Mouse (Mus musculus): Measurements from ENCODE around the gene Dut. TPM values are rescaled to one million over a fixed set of nuclear protein-coding genes. Genes with fewer than 3 reads are reported as not detected.

Gene Dut
- 58.6 and 66.6 TPM in 2 replicates for polyA plus RNA-seq (2011; ENCODE audit: insufficient read length, low read depth, missing spikeins)

DNA sequence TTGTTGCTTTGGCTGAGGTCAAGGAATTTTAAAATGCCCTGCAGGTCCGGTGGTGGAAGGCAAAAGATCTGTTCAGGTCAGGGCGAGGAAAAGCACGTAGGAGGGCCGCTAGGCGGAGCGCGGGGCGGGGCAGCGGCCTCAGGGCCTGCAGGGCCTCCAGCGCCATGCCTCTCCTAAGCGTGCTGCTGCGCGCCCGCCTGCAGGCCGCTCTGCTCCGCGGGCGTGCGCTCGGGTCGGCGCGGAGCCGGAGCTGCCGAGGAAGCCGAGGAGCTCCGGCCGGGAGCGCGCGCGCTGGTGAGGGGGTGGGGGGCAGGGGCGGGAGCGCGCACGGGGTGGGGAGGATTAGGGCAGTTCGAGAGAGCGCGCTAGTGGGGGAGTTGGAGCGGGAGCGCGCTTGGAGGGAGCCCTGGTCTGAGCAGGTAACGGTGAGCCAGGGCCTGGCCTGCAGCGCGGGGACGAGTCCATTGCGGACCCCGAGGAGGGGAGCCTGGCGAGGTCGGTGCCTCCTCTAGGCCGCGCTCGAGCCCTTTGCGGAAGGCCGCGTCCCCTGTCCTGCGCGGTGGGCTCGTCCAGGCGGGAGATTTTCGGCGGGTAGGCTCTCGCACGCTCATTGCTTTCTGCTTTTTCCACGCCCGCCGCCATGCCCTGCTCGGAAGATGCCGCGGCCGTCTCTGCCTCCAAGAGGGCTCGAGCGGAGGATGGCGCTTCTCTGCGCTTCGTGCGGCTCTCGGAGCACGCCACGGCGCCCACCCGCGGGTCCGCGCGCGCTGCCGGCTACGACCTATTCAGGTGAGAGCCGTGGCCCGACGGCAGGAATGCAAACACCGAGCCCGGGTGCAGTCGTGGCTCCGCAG lies at the start of gene Dut:
Gene Dut, plus strand, starts transcription at position 83 of the 854 bp plus-strand sequence.
- TF ChIP-seq CTCF (IDR thresholded peaks at IDR 0.05; ENCODE audit: borderline replicate concordance, insufficient read depth, low read length) (no peak), POLR2A (IDR thresholded peaks at IDR 0.05; ENCODE audit: low read depth, low read length) (peak; percentile 77)
- Histone ChIP-seq H3K4me3 (ENCODE audit: insufficient read depth, low read length) (peak within 1 kb of the TSS; percentile 72), H3K27ac (ENCODE audit: insufficient read depth, low read length) (peak within 1 kb of the TSS; percentile 75), H3K4me1 (ENCODE audit: control insufficient read depth, insufficient read depth, low read length) (peaks cover 7% of the 10 kb centered on the region)

DNA sequence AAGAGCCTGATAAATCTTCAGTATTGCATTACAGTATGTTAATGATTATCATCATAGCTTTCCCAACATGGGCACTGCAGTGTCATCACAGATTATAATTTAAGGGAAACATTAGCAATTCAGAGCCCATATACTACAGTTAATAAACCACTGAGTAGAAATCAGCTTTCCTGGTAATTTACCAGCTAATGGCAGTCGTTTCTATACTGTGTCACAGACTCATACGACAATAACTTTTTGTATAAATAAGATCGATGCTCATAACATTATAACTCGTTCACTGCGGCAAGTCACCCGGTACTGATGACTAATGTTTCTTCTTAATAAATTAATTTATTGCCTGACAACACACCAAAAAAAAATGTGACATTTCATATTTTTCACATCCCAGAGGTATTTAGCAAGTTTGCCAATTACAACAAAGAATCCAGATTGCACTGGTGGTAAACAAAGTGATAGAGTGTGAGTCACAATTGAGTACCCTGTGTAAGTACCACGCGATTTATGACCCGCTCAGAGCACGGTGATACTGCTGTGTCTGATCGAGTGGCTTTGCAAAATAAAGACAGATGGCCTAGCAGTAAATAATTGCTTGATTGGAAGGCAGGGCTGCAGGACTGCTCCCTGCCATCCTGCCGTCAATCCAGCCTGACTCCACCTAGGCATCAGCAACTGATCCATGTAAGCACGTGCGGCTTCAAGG lies 37.9 kb upstream of the Dut start:
- no peak overlapping the region for H3K4me3 ChIP-seq (ENCODE audit: insufficient read depth, low read length)
- H3K4me1 ChIP-seq (ENCODE audit: control insufficient read depth, insufficient read depth, low read length), result peaks cover 4% of the 10 kb centered on the region; the same call in 1 of the 2 replicates
- no peak overlapping the region for H3K27ac ChIP-seq (ENCODE audit: insufficient read depth, low read length)
- no peak for TF ChIP-seq POLR2A (IDR thresholded peaks at IDR 0.05; ENCODE audit: low read depth, low read length)

DNA sequence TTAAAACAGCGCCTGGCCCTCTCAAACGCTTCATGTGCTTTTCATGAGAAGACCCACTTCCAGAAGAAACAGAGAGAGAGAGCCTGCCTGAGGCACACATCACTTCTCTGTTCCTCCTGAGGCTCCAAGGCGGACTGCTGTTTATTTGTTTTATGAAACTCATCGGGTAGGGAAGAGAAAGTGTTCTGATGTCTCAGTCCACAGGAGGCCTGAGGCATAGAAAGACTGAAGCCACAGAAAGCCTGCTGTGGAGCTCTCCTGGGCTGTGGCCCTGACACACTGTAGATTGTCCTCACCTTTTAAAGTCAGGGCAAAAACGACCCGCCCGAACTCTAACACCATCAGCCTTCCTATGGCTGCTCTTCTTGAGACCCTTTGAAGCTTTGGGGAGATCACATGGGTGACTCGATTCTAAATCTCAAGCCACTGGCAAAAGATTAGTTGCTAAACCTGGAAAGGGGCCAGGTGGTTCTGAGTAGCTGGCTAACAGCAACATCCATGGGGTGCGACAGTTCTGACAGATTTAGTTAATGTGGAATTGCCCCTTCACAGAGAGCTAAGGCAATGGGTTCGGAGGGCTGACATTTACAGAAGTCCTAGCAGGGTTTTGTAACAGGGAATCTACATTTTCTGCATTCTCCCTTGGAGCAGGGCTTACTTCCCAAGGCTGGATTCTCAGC lies 35.0 kb upstream of the Dut start:
- peaks cover 4% of the 10 kb centered on the region; the same call in 1 of the 2 replicates for H3K4me1 ChIP-seq (ENCODE audit: control insufficient read depth, insufficient read depth, low read length)
- no peak overlapping the region for H3K27ac ChIP-seq (ENCODE audit: insufficient read depth, low read length)
- TF ChIP-seq POLR2A (IDR thresholded peaks at IDR 0.05; ENCODE audit: low read depth, low read length), result no peak
- TF ChIP-seq CTCF (IDR thresholded peaks at IDR 0.05; ENCODE audit: borderline replicate concordance, insufficient read depth, low read length), result no peak

DNA sequence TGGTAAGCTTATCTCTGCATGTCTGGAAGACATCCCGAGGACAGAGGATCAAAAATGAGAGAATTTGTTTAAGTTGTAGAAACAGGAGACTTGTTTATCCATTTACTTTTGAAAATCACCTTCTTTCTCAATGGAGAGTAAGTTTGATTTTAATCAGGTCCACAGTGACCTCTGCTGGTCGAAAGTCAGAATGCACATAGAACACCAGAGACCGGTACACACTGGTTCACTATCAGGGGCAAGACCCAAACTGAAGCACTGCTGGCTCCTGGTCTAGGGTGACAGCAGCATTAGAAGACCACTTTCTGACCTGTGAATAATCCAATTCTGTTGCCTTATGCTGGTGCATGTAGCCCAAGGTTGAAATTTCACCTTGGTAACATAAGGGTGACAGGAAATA lies 32.4 kb upstream of the Dut start:
- TF ChIP-seq POLR2A (IDR thresholded peaks at IDR 0.05; ENCODE audit: low read depth, low read length), result no peak
- TF ChIP-seq CTCF (IDR thresholded peaks at IDR 0.05; ENCODE audit: borderline replicate concordance, insufficient read depth, low read length), result no peak

More for the DNA sequence above, 35.0 kb upstream of the Dut start:
- H3K4me3 ChIP-seq (ENCODE audit: insufficient read depth, low read length), result no peak overlapping the region

DNA sequence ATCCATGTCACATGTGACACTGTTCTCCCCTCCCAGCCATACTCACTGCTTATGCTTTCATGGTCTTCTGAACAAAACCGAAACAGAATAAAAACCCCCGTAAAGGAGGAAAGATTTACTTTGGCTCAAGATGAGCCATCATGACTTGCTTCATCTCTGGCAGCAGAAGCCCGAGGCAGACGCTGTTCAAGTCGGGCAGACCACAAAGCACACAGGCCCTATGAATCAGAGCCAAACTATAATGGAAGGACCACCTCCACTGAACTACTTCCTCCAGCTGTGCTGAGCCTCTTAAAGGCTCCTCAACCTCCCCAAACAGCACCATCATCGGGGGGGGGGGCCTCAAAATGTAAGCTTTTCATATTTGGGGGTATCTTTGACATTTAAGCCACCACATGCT lies 29.7 kb upstream of the Dut start:
- Histone ChIP-seq H3K4me3 (ENCODE audit: insufficient read depth, low read length) (no peak overlapping the region), H3K27ac (ENCODE audit: insufficient read depth, low read length) (peak overlapping the region; percentile 57), H3K4me1 (ENCODE audit: control insufficient read depth, insufficient read depth, low read length) (no peaks in the 10 kb centered on the region; the same call in 1 of the 2 replicates)
- TF ChIP-seq CTCF (IDR thresholded peaks at IDR 0.05; ENCODE audit: borderline replicate concordance, insufficient read depth, low read length) (no peak), POLR2A (IDR thresholded peaks at IDR 0.05; ENCODE audit: low read depth, low read length) (no peak)

More for the DNA sequence above, 32.4 kb upstream of the Dut start:
- Histone ChIP-seq H3K4me3 (ENCODE audit: insufficient read depth, low read length) (no peak overlapping the region), H3K4me1 (ENCODE audit: control insufficient read depth, insufficient read depth, low read length) (no peaks in the 10 kb centered on the region; the same call in 1 of the 2 replicates), H3K27ac (ENCODE audit: insufficient read depth, low read length) (no peak overlapping the region)

DNA sequence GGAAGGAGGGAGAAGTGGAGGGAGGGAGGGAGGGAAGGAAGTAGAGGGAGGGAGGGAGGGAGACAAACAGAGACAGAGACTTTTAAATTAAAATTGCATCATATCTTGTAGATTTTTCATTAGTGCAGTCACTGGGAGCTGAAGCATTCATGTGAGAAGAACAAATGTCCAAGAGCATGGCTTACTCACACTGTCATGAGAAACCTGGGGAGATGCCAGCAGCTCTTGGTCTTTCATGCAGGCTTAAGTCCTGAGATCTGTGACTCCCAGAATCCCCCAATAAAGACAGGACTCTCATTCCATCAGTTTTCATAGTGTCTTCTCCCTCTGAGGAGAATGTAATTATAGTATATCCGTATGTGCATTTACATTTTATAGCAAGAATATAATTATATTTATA lies 28.4 kb upstream of the Dut start:
- Histone ChIP-seq H3K4me1 (ENCODE audit: control insufficient read depth, insufficient read depth, low read length) (no peaks in the 10 kb centered on the region; the same call in 1 of the 2 replicates), H3K4me3 (ENCODE audit: insufficient read depth, low read length) (no peak overlapping the region), H3K27ac (ENCODE audit: insufficient read depth, low read length) (no peak overlapping the region)
- TF ChIP-seq POLR2A (IDR thresholded peaks at IDR 0.05; ENCODE audit: low read depth, low read length) (no peak), CTCF (IDR thresholded peaks at IDR 0.05; ENCODE audit: borderline replicate concordance, insufficient read depth, low read length) (no peak)

DNA sequence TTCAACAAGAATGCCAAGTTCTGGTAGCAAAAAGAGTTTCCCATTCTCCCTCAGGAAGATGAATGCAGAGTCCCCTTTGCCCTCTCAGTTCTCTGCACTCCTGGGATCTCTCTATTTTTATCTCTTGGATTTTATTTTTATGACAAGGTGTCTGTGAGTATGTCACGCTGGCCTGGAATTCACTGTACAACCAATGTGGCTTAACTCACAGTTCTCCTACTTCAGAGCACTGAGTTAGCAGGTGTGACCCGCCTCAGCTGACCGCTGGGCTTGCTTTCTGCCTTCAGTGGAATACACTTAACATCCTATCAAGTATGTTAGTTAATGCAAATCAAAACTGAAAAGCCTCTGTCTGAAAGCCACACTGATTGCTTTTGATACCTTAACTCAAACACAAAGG lies 27.7 kb upstream of the Dut start:
- no peaks in the 10 kb centered on the region; the same call in 1 of the 2 replicates for H3K4me1 ChIP-seq (ENCODE audit: control insufficient read depth, insufficient read depth, low read length)
- no peak overlapping the region for H3K4me3 ChIP-seq (ENCODE audit: insufficient read depth, low read length)
- TF ChIP-seq CTCF (IDR thresholded peaks at IDR 0.05; ENCODE audit: borderline replicate concordance, insufficient read depth, low read length), result no peak
- no peak for TF ChIP-seq POLR2A (IDR thresholded peaks at IDR 0.05; ENCODE audit: low read depth, low read length)
- H3K27ac ChIP-seq (ENCODE audit: insufficient read depth, low read length), result no peak overlapping the region

DNA sequence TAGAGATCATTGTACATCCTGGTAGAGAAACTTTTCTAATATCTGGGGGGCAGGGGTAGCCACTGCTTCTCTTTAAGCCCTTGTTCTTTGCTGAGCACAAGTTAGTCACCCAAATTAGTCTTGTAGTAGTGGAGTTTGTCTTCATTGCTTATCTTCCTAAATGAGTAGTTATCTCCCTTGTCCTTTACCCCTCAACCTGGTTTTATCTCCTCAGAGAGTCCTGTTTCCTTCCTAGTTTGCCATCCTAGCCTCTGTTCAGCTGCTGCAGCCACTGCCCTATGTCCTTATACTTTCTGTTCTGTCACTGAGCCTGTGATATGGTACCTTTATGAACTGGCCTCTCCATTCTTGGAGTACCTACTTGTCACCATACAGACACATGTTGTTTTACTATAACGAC lies 25.3 kb upstream of the Dut start:
- no peak overlapping the region for H3K27ac ChIP-seq (ENCODE audit: insufficient read depth, low read length)
- no peak overlapping the region for H3K4me3 ChIP-seq (ENCODE audit: insufficient read depth, low read length)
- no peak for TF ChIP-seq CTCF (IDR thresholded peaks at IDR 0.05; ENCODE audit: borderline replicate concordance, insufficient read depth, low read length)
- TF ChIP-seq POLR2A (IDR thresholded peaks at IDR 0.05; ENCODE audit: low read depth, low read length), result no peak

More for the DNA sequence above, 25.3 kb upstream of the Dut start:
- no peaks in the 10 kb centered on the region; the same call in 1 of the 2 replicates for H3K4me1 ChIP-seq (ENCODE audit: control insufficient read depth, insufficient read depth, low read length)
